Mouse (Mus musculus) kidney, adult 2 months (tissue): ENCODE results near the gene Lsp1.

Experiments used
- CTCF ChIP-seq: fragments of 200-500 bp; conservative IDR thresholded peaks from 2 replicates; pipeline ENCODE4 v1.5.1; 2011; ENCODE audit warnings: low read depth, mild to moderate bottlenecking, control low read depth, low read length, moderate library complexity, mixed read lengths; ENCODE audit not compliant: insufficient read depth, insufficient read length
- POLR2A ChIP-seq: fragments of 200-500 bp; IDR thresholded peaks from one replicate; pipeline ENCODE4 v1.6.1; 2011; ENCODE audit warnings: low read depth, low read length, control low read depth

DNA sequence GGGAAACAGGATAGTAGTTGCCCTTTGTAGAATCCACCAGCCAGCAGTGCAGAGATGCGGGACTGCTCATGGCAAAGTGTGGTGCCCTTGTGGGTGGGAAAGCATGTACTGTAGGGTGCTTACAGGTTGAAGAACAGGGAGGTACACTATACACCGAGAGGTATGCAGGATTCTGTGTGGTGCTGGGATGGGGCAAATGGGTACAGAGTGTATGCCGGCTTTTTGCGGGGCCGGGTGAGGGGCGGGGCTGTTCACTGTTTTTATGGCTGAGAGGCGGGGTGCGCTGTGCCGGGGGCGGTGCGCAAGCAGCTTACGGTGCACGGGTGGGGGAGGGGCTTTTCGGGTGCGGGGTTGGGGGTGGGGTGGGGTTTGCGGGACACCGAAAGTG, 72.1 kb downstream of the Lsp1 start, which contains the start of gene Mrpl23:
- TF ChIP-seq CTCF = no peak
- TF ChIP-seq POLR2A = no peak
